In the genomic region with DNA sequence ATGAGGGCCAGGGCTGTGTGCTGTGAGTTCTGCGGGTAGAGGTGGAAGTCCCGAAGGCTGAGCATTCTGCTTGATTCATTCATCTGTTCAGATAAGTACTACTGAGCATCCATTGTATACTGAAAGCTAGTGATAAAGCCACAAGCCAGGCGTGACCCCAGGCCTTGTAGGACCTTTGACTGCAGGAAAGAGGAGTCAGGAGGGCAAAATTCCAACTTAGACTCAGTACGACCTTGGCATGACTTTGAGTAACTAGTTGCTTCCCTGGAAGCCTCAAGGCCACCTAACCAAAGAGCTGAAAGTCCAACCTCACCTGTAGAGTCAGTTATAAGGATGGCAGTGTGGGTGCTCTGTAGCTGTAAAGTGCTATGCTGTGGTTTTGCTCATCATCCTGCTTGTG, we compare ENCODE assay signal across 18 mouse cellular contexts. TPM values are rescaled to one million over a fixed set of nuclear protein-coding genes. Genes with fewer than 3 reads are reported as not detected.
"Had no signal": no experiment of that assay in that cellular context is flagged by ENCODE, and none has a peak within 500 bp of the region (broad histone marks: within the 10 kb centered on the region; RNA-seq: fewer than 3 reads in every experiment).

No protein-coding gene starts in this region.

- H3K27me3 ChIP-seq: midbrain, embryonic 12.5 days; neural tube, embryonic 13.5 days; neural tube, embryonic 15.5 days had no signal

- ATAC-seq: midbrain, embryonic 16.5 days had no signal

- DNase-seq: lung, embryonic 14.5 days; lung, postnatal 4 days; midbrain, embryonic 14.5 days; retina, postnatal 1 day; right cerebral cortex, adult 18-20 months; right cerebral cortex, postnatal 25 days; right cerebral cortex, postnatal 4 days; spleen, adult 18-20 months; thymus, adult 18-20 months; thymus, postnatal 14 days; thymus, postnatal 36 days had no signal

- H3K9me3 ChIP-seq: midbrain, embryonic 10.5 days; midbrain, embryonic 12.5 days; neural tube, embryonic 15.5 days had no signal

- H3K9ac ChIP-seq: lung, embryonic 14.5 days; midbrain, embryonic 12.5 days; neural tube, embryonic 13.5 days; neural tube, embryonic 15.5 days had no signal

- H3K27ac ChIP-seq: midbrain, embryonic 10.5 days; midbrain, embryonic 12.5 days; neural tube, embryonic 13.5 days; neural tube, embryonic 15.5 days had no signal

- H3K4me3 ChIP-seq: midbrain, embryonic 10.5 days; midbrain, embryonic 12.5 days; myocyte; neural tube, embryonic 13.5 days; neural tube, embryonic 15.5 days had no signal

- H3K4me1 ChIP-seq: midbrain, embryonic 10.5 days; midbrain, embryonic 12.5 days; neural tube, embryonic 13.5 days; neural tube, embryonic 15.5 days had no signal

- H3K4me2 ChIP-seq: lung, embryonic 14.5 days; midbrain, embryonic 12.5 days; neural tube, embryonic 13.5 days; neural tube, embryonic 15.5 days had no signal

RNA-seq across cellular contexts. Expression of a gene that starts 18.4 kb away (rescaled TPM):
- total RNA-seq: megakaryocyte-erythroid progenitor cell, adult 5-6 weeks had no signal
- polyA plus RNA-seq: myocyte had no signal
